Mouse (Mus musculus) liver, postnatal 0 days (tissue): Measurements from ENCODE around the gene Trank1.

Experiments
- CTCF ChIP-seq: sonication (generic); IDR thresholded peaks from 2 replicates; pipeline ENCODE4 v1.5.1; 2016; ENCODE audit warnings: antibody characterized with exemption, low read depth
- EP300 ChIP-seq: IDR thresholded peaks from 2 replicates; pipeline ENCODE4 v1.6.1; 2016; ENCODE audit warnings: antibody characterized with exemption, low read depth, mild to moderate bottlenecking

DNA sequence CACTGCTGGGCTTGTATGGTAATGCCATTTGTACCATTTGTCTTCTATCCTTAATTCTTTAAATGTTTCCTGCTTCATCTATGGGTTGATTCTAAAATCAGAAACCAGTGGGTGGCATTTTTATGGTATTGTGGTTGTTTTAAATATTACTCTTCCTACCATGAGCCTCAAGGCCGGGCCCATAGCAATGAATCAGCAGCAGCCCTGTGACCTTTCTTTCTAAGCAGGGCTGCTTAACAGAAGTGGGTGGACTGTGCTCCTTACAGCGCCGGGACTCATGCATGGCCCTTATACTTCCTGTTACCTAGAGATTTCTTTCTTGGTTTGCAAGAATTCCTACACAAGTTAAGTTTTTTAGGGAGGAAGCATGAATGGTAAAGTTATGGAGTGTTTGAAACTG is 41.1 kb downstream of the Trank1 start:
- TF ChIP-seq CTCF (no peak), EP300 (no peak)
